Mouse (Mus musculus) liver, postnatal 0 days (tissue): ENCODE measurements around the gene Zfp991. TPM values are rescaled to one million over a fixed set of nuclear protein-coding genes. Genes with fewer than 3 reads are reported as not detected.
"Not testable (repeated sequence)": the region's sequence is repeated elsewhere in the genome, so short reads cannot be mapped to it uniquely, and the experiment has no call there.

ENCODE experiments used
- ATAC-seq: fragments of 200-750 bp; cut with Nextera tagmentation; 2 replicates; pipeline ENCODE4 v1.8.0; 2017; ENCODE audit warnings: mild to moderate bottlenecking, moderate library complexity
- DNase-seq: peaks from one replicate; pipeline ENCODE4 v3.0.0-alpha.2; 2016
- H3K27ac ChIP-seq: fragments of 300-500 bp; sonication (generic); 2 replicates; pipeline ENCODE4 v1.5.1; 2014; ENCODE audit warnings: antibody characterized with exemption, moderate library complexity, mild to moderate bottlenecking, low read depth
- H3K27me3 ChIP-seq: fragments of 300-500 bp; sonication (generic); 2 replicates; pipeline ENCODE4 v1.6.1; 2014; ENCODE audit warnings: low read length, control low read depth, mixed read lengths; ENCODE audit not compliant: insufficient read depth
- H3K36me3 ChIP-seq: fragments of 300-500 bp; sonication (generic); replicated peaks from 2 replicates; pipeline ENCODE4 v1.6.1; 2014; ENCODE audit warnings: mild to moderate bottlenecking, control low read depth, low read length, moderate library complexity, mixed read lengths; ENCODE audit not compliant: insufficient read depth
- H3K4me1 ChIP-seq: fragments of 300-500 bp; sonication (generic); 2 replicates; pipeline ENCODE4 v1.6.1; 2014; ENCODE audit warnings: antibody characterized with exemption, mild to moderate bottlenecking, control low read depth; ENCODE audit not compliant: insufficient read depth
- H3K4me2 ChIP-seq: fragments of 300-500 bp; sonication (generic); 2 replicates; pipeline ENCODE4 v1.6.1; 2014; ENCODE audit warnings: low read depth, mild to moderate bottlenecking, low read length, moderate library complexity, mixed read lengths
- H3K4me3 ChIP-seq: fragments of 300-500 bp; sonication (generic); 2 replicates; pipeline ENCODE4 v1.5.1; 2014; ENCODE audit warnings: low read depth, low read length
- H3K9ac ChIP-seq: fragments of 300-500 bp; sonication (generic); replicated peaks from 2 replicates; pipeline ENCODE4 v1.6.1; 2014; ENCODE audit warnings: mild to moderate bottlenecking, moderate library complexity
- H3K9me3 ChIP-seq: fragments of 300-500 bp; sonication (generic); 2 replicates; pipeline ENCODE4 v1.6.1; 2016; ENCODE audit warnings: mild to moderate bottlenecking, control low read depth, low read length, mixed read lengths
- CTCF ChIP-seq: sonication (generic); IDR thresholded peaks from 2 replicates; pipeline ENCODE4 v1.5.1; 2016; ENCODE audit warnings: antibody characterized with exemption, low read depth
- WGBS: fragments of 180-500 bp; shearing (Covaris S2); extraction: QIAGEN DNeasy Blood & Tissue Kit; methylation state at CpG from one replicate; pipeline ENCODE4 v1.1.7; 2014; ENCODE audit not compliant: insufficient replicate concordance; 5-methylcytosine and 5-hydroxymethylcytosine counted together
- polyA plus RNA-seq: library from polyadenylated mRNA; unstranded; fragments of >200 nt; fragmentation: Nextera tagmentation; extraction: Ambion mirVana; gene quantifications from 2 replicates; pipeline ENCODE4 v1.2.1, GENCODE M21; 2015

Gene Zfp991
- polyA plus RNA-seq, 1 experiment from 2014 or later: 2.2 TPM

DNA sequence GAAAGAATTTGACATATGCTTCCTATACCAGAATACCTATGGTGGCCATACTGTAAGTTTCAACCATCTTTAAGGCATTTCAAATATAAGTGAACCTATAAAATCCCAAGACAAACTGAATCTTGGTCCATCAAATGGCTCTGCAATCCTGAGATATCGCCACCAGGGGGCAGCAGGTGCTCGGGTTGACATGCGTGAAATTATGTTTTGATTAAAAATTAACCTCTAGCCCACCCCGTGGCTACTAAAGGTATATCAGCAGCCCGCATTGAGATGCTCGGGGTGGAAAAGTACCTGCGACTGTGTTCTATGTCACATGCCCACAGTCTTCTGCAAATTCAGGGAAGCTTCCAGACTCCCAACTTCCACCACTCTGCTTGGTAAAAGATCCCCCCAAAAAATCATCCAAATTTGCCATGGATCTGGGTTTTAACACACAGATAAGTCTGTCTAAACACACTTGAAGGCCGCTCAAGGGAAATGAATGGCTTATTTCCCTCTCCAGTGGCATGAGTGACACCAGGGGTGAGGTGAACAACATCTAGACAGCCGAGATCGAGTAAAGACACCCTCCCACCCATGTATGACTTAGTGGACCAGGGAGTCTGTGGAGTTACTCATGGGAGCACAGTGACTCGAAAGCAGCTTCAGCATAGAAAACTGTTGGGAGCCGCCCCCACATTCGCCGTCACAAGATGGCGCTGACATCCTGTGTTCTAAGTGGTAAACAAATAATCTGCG lies 70.3 kb downstream of the Zfp991 start:
- not testable (repeated sequence) for H3K4me3 ChIP-seq, DNase-seq, H3K9me3 ChIP-seq, H3K4me2 ChIP-seq, H3K36me3 ChIP-seq, H3K4me1 ChIP-seq, H3K27me3 ChIP-seq, H3K27ac ChIP-seq, H3K9ac ChIP-seq
- 0 out of 2 replicates have a peak, but pooled peaks have one; percentile 14 for TF ChIP-seq CTCF
- ATAC-seq: 0 out of 2 replicates have a peak, but pooled peaks have one; percentile 22
- WGBS: 74% methylated on average over 9 of the region's 16 CpGs

DNA sequence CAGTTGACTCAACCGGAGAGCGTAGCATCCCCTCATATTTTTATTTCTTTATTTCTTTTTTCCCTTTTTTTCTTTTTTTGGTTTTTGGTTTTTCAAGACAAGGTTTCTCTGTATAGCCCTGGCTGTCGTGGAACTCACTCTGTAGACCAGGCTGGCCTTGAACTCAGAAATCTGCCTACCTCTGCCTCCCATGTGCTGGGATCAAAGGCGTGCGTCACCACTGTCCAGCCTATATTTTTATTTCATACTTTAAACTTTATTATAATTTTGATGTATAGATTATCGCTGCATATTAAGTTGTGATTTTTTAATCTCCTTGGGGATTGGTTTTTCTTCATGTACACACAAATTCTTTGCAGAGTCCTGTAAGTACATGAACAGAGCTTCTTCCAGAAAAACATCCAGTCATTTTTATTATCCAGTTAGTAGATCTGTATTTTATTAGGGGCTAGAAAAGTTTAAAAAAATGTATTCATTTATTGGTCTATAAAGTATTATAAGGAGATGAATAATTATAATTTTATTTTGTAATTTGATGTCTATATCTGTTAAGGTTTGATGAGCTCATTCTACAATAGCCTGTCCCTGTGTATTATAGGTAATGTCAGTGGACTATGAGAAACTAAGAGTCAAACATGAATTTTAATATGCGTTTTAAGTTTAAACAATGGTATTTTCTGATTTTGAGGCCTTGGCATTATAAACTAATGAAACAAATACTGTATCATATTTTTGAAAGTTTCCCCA lies 80.5 kb downstream of the Zfp991 start:
- not testable (repeated sequence) for H3K4me2 ChIP-seq, ATAC-seq, H3K9ac ChIP-seq, H3K4me3 ChIP-seq, DNase-seq, H3K36me3 ChIP-seq, H3K27me3 ChIP-seq, H3K4me1 ChIP-seq, H3K9me3 ChIP-seq, H3K27ac ChIP-seq
- 79% methylated on average over 3 of the region's 7 CpGs for WGBS

GRCm38 (mm10) chr4:147214233-147214632 lies 82.4 kb downstream of the Zfp991 start:
- WGBS: no CpG with 5 or more reads among the region's 1 CpGs
- not testable (repeated sequence) for ATAC-seq, H3K4me1 ChIP-seq, H3K27ac ChIP-seq, H3K9ac ChIP-seq, H3K4me2 ChIP-seq, DNase-seq, H3K9me3 ChIP-seq, H3K27me3 ChIP-seq, H3K36me3 ChIP-seq, H3K4me3 ChIP-seq

GRCm38 (mm10) chr4:147217676-147218075 lies 85.8 kb downstream of the Zfp991 start:
- ATAC-seq, H3K9me3 ChIP-seq, H3K4me2 ChIP-seq, H3K36me3 ChIP-seq, H3K9ac ChIP-seq, H3K4me1 ChIP-seq, H3K4me3 ChIP-seq, H3K27ac ChIP-seq, DNase-seq, H3K27me3 ChIP-seq: not testable (repeated sequence)
- 67% methylated on average over 2 of the region's 4 CpGs for WGBS

DNA sequence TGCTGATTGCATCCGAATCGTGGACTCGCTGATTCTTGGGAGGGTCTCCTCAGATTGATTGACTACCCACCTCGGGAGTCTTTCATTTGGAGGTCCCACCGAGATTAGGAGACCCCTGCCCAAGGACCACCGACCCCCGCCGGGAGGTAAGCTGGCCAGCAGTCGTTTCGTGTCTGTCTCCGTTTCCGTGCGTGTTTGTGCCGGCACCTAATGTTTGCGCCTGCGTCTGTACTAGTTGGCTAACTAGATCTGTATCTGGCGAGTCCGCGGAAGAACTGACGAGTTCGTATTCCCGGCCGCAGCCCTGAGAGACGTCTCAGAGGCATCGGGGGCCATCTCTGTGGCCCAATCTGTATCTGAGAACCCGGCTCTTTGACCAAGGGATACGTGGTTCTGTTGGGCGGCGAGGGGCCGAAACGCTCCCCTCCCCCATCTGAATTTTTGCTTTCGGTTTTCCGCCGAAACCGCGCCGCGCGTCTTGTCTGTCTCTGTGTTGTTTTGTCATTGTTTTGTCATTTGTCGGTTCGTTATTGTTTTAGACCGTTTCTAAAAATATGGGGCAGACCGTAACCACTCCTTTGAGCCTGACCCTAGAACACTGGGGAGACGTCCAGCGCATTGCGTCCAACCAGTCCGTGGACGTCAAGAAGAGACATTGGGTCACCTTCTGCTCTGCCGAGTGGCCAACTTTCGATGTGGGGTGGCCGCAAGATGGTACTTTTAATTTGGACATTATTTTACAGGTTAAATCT lies 87.7 kb downstream of the Zfp991 start:
- not testable (repeated sequence) for ATAC-seq
- DNase-seq: peak; percentile 27
- 56% methylated on average over 47 of the region's 51 CpGs for WGBS

GRCm38 (mm10) chr4:147220226-147220625 lies 88.4 kb downstream of the Zfp991 start:
- H3K36me3 ChIP-seq, H3K9ac ChIP-seq, H3K27me3 ChIP-seq, H3K4me3 ChIP-seq, H3K4me1 ChIP-seq, H3K27ac ChIP-seq, DNase-seq, H3K4me2 ChIP-seq, ATAC-seq: not testable (repeated sequence)
- peaks cover 10% of the 10 kb centered on the region; the same call in 1 of the 2 replicates for H3K9me3 ChIP-seq
- 81% methylated on average over 13 of the region's 20 CpGs for WGBS

More for the DNA sequence above, 87.7 kb downstream of the Zfp991 start:
- peak overlapping the region; percentile 52 for H3K4me2 ChIP-seq
- H3K9ac ChIP-seq: peak overlapping the region; percentile 44; the same call in 1 of the 2 replicates
- H3K4me3 ChIP-seq: peak overlapping the region; percentile 47
- H3K4me1 ChIP-seq, H3K27me3 ChIP-seq, H3K27ac ChIP-seq, H3K9me3 ChIP-seq, H3K36me3 ChIP-seq: not testable (repeated sequence)

DNA sequence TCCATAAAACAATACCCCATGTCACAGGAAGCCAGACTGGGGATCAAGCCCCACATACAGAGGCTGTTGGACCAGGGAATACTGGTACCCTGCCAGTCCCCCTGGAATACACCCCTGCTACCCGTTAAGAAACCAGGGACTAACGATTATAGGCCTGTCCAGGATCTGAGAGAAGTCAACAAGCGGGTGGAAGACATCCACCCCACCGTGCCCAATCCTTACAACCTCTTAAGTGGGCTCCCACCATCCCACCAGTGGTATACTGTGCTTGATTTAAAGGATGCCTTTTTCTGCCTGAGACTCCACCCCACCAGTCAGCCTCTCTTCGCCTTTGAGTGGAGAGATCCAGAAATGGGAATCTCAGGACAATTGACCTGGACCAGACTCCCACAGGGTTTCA lies 90.2 kb downstream of the Zfp991 start:
- not testable (repeated sequence) for H3K4me2 ChIP-seq, H3K9ac ChIP-seq, DNase-seq, ATAC-seq, H3K27ac ChIP-seq, H3K4me3 ChIP-seq, H3K36me3 ChIP-seq, H3K27me3 ChIP-seq, H3K4me1 ChIP-seq
- H3K9me3 ChIP-seq: peaks cover 10% of the 10 kb centered on the region; the same call in 1 of the 2 replicates
- WGBS: 76% methylated on average over 4 of the region's 5 CpGs

DNA sequence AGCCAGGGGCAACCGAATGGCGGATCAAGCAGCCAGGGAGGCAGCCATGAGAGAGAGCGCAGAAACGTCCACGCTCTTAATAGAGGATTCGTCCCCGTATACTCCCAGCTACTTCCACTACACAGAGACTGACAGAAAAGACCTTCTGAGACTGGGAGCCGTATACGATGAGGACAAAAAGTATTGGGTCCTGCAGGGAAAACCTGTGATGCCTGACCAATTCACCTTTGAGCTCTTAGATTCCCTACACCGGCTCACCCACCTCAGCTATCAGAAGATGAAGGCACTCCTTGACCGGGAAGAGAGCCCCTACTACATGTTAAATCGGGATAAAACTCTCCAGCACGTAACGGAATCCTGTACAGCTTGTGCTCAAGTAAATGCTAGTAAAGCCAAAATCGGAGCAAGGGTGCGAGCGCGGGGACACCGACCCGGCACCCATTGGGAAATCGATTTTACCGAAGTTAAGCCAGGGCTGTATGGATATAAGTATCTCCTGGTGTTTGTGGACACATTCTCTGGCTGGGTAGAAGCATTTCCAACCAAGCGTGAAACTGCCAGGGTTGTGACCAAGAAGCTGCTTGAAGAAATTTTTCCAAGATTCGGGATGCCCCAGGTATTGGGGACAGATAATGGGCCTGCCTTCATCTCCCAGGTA lies 92.1 kb downstream of the Zfp991 start:
- H3K36me3 ChIP-seq, H3K4me1 ChIP-seq, H3K4me3 ChIP-seq, ATAC-seq, H3K4me2 ChIP-seq, H3K27me3 ChIP-seq, H3K27ac ChIP-seq, H3K9ac ChIP-seq, DNase-seq: not testable (repeated sequence)
- WGBS: 86% methylated on average over 22 of the region's 24 CpGs
- peaks cover 10% of the 10 kb centered on the region; the same call in 1 of the 2 replicates for H3K9me3 ChIP-seq

DNA sequence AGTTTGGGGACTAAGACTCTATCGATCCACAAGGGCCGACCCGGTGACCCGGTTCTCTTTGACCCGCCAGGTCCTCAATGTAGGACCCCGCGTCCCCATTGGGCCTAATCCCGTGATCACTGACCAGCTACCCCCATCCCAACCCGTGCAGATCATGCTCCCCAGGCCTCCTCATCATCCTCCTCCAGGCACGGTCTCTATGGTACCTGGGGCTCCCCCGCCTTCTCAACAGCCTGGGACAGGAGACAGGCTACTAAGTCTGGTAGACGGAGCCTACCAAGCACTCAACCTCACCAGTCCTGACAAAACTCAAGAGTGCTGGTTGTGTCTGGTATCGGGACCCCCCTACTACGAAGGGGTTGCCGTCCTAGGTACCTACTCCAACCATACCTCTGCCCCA lies 93.8 kb downstream of the Zfp991 start:
- not testable (repeated sequence) for H3K27ac ChIP-seq, DNase-seq, H3K4me2 ChIP-seq, H3K27me3 ChIP-seq, H3K36me3 ChIP-seq, H3K4me3 ChIP-seq, H3K9me3 ChIP-seq, H3K9ac ChIP-seq, ATAC-seq, H3K4me1 ChIP-seq
- WGBS: 79% methylated on average over 7 of the region's 15 CpGs
